Mouse (Mus musculus) olfactory bulb, adult 2 months (tissue): ENCODE results near the gene Kyat1.

Source experiments
- CTCF ChIP-seq: fragments of 200-500 bp; IDR thresholded peaks from 2 replicates; pipeline ENCODE4 v1.5.1; 2012; ENCODE audit warnings: low read depth, mild to moderate bottlenecking, low read length, moderate library complexity; ENCODE audit not compliant: insufficient read depth
- POLR2A ChIP-seq: fragments of 200-500 bp; IDR thresholded peaks from 2 replicates; pipeline ENCODE4 v1.6.1; 2012; ENCODE audit warnings: mild to moderate bottlenecking, low read depth, low read length, moderate library complexity; ENCODE audit not compliant: insufficient read depth

GRCm38 (mm10) chr2:30136458-30136857 lies 69.2 kb downstream of the Kyat1 start:
- TF ChIP-seq CTCF (no peak), POLR2A (no peak)
